Mouse (Mus musculus) urinary bladder, postnatal 4 days (tissue): Measurements from ENCODE around the gene Sp4.

Experiments used
- DNase-seq, 2 experiments: peaks; one replicate each; pipeline ENCODE4 v3.0.0; 2021 to 2022; ENCODE audit warnings: low spot score in 2 of 2

Sp4 gene

GRCm38 (mm10) chr12:118301072-118301865 lies at the start of gene Sp4:
Gene Sp4 (minus strand): TSS chr12:118301440.
- peak; percentile 91 to 93 for DNase-seq

- no peak for DNase-seq
Measured at GRCm38 (mm10) chr12:118339107-118339506, 37.9 kb upstream of the Sp4 start.

GRCm38 (mm10) chr12:118338243-118338642 lies 37.0 kb upstream of the Sp4 start:
- no peak for DNase-seq

GRCm38 (mm10) chr12:118337291-118337690 lies 36.1 kb upstream of the Sp4 start:
- DNase-seq, result no peak

GRCm38 (mm10) chr12:118328739-118329249 lies 27.6 kb upstream of the Sp4 start:
- DNase-seq, result no peak

GRCm38 (mm10) chr12:118327566-118327965 lies 26.3 kb upstream of the Sp4 start:
- DNase-seq, result no peak

GRCm38 (mm10) chr12:118326161-118326560 lies 24.9 kb upstream of the Sp4 start:
- no peak for DNase-seq

GRCm38 (mm10) chr12:118320076-118320475 lies 18.8 kb upstream of the Sp4 start:
- no peak for DNase-seq

GRCm38 (mm10) chr12:118314477-118314845 lies 13.2 kb upstream of the Sp4 start:
- DNase-seq, result no peak

GRCm38 (mm10) chr12:118313805-118314476 lies 12.7 kb upstream of the Sp4 start:
- no peak for DNase-seq

GRCm38 (mm10) chr12:118303586-118303985 lies 2.3 kb upstream of the Sp4 start:
- DNase-seq, result no peak

- no peak for DNase-seq
Measured at GRCm38 (mm10) chr12:118303066-118303465, 1.8 kb upstream of the Sp4 start.

GRCm38 (mm10) chr12:118301866-118302835 lies 911 bp upstream of the Sp4 start:
- peak; percentile 99 to 100 for DNase-seq

- no peak for DNase-seq
Measured at GRCm38 (mm10) chr12:118300754-118301071, 527 bp downstream of the Sp4 start.

- DNase-seq, result no peak
Measured at GRCm38 (mm10) chr12:118299956-118300355, 1.3 kb downstream of the Sp4 start.

- DNase-seq, result no peak
Measured at GRCm38 (mm10) chr12:118299172-118299571, 2.1 kb downstream of the Sp4 start.

- no peak for DNase-seq
Measured at GRCm38 (mm10) chr12:118298516-118298915, 2.7 kb downstream of the Sp4 start.

GRCm38 (mm10) chr12:118296236-118296635 lies 5.0 kb downstream of the Sp4 start:
- no peak for DNase-seq

- DNase-seq, result no peak
Measured at GRCm38 (mm10) chr12:118295793-118296192, 5.4 kb downstream of the Sp4 start.

GRCm38 (mm10) chr12:118288947-118289346 lies 12.3 kb downstream of the Sp4 start:
- DNase-seq, result no peak

- DNase-seq, result no peak
Measured at GRCm38 (mm10) chr12:118285099-118285498, 16.1 kb downstream of the Sp4 start.

GRCm38 (mm10) chr12:118281961-118282360 lies 19.3 kb downstream of the Sp4 start:
- DNase-seq, result no peak
